Mouse (Mus musculus): ENCODE results near the gene 1520401A03Rik. TPM values are rescaled to one million over a fixed set of nuclear protein-coding genes. Genes with fewer than 3 reads are reported as not detected.

1520401A03Rik gene
- polyA plus RNA-seq, 1 experiment from 2014 or later: 1.6 TPM

DNA sequence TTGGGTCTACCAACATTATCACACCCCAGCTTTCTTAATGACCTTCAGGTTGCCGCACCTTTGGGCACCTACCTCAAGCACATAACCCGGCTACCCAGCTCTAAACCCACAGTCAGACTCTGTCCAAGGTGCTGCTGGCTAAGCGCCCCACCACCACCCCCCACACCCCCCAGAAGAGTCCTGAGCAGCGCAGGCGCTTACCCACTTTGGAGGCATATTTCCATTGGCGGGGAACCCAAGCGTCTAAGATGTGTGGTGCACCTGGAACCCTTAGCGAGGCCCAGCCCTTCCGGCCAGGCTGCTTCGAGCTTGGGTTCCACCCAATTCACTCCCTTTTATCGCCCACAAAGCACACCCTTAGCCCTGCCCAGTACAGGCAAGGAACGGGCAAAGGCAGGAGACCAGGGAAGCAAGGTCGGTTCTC is 18.0 kb upstream of the 1520401A03Rik start, which contains the start of gene Paqr4:
Gene Paqr4 (minus strand): TSS at position 270 of the 424 bp plus-strand sequence.
- Histone ChIP-seq H3K4me3 (ENCODE audit: low read depth, low read length) (peak within 1 kb of the TSS; percentile 72), H3K27me3 (replicated peaks; ENCODE audit: control insufficient read depth, insufficient read depth, low read length) (peaks cover 74% of the 10 kb centered on the region), H3K9me3 (ENCODE audit: control insufficient read depth, low read length) (no peaks in the 10 kb centered on the region), H3K36me3 (ENCODE audit: control insufficient read depth, insufficient read depth, low read length) (no peaks in the 10 kb centered on the region; the same call in 1 of the 2 replicates), H3K4me1 (ENCODE audit: control insufficient read depth, insufficient read depth, low read length) (peaks cover 21% of the 10 kb centered on the region), H3K4me2 (ENCODE audit: low read depth, low read length) (peak within 1 kb of the TSS; percentile 97), H3K9ac (ENCODE audit: low read depth, low read length) (peak within 1 kb of the TSS; percentile 69), H3K27ac (replicated peaks; ENCODE audit: low read depth, low read length) (no peak within 1 kb of the TSS; the same call in 1 of the 2 replicates)
- DNase-seq (ENCODE audit: low spot score): peak; percentile 29
- WGBS: 7% methylated on average over 13 of the region's 13 CpGs
- peak; percentile 12 for ATAC-seq (ENCODE audit: low read depth)

- WGBS: under 1% methylated on average over 26 of the region's 46 CpGs
- peak; percentile 95 for DNase-seq (ENCODE audit: low spot score)
- Histone ChIP-seq H3K27ac (replicated peaks; ENCODE audit: low read depth, low read length) (no peak overlapping the region; the same call in 1 of the 2 replicates), H3K4me1 (ENCODE audit: control insufficient read depth, insufficient read depth, low read length) (peaks cover 16% of the 10 kb centered on the region), H3K4me3 (ENCODE audit: low read depth, low read length) (peak overlapping the region; percentile 72), H3K36me3 (ENCODE audit: control insufficient read depth, insufficient read depth, low read length) (no peaks in the 10 kb centered on the region; the same call in 1 of the 2 replicates), H3K4me2 (ENCODE audit: low read depth, low read length) (peak overlapping the region; percentile 97), H3K9ac (ENCODE audit: low read depth, low read length) (peak overlapping the region; percentile 69), H3K27me3 (replicated peaks; ENCODE audit: control insufficient read depth, insufficient read depth, low read length) (peaks cover 69% of the 10 kb centered on the region), H3K9me3 (ENCODE audit: control insufficient read depth, low read length) (no peaks in the 10 kb centered on the region)
- ATAC-seq (ENCODE audit: low read depth): peak; percentile 88
These were observed 17.6 kb upstream of the 1520401A03Rik start for GRCm38 (mm10) chr17:23740136-23740584.

- Histone ChIP-seq H3K4me1 (ENCODE audit: control insufficient read depth, insufficient read depth, low read length) (peaks cover 14% of the 10 kb centered on the region), H3K27me3 (replicated peaks; ENCODE audit: control insufficient read depth, insufficient read depth, low read length) (peaks cover 62% of the 10 kb centered on the region), H3K4me2 (ENCODE audit: low read depth, low read length) (peak overlapping the region; percentile 97), H3K36me3 (ENCODE audit: control insufficient read depth, insufficient read depth, low read length) (no peaks in the 10 kb centered on the region; the same call in 1 of the 2 replicates), H3K9me3 (ENCODE audit: control insufficient read depth, low read length) (no peaks in the 10 kb centered on the region), H3K4me3 (ENCODE audit: low read depth, low read length) (peak overlapping the region; percentile 72), H3K27ac (replicated peaks; ENCODE audit: low read depth, low read length) (no peak overlapping the region; the same call in 1 of the 2 replicates), H3K9ac (ENCODE audit: low read depth, low read length) (peak overlapping the region; percentile 69)
- WGBS: under 1% methylated on average over 42 of the region's 48 CpGs
- peak; percentile 12 for ATAC-seq (ENCODE audit: low read depth)
- peak; percentile 27 for DNase-seq (ENCODE audit: low spot score)
These were observed 16.9 kb upstream of the 1520401A03Rik start for GRCm38 (mm10) chr17:23739202-23740135.

- H3K27me3 ChIP-seq (replicated peaks; ENCODE audit: control insufficient read depth, insufficient read depth, low read length): peaks cover 56% of the 10 kb centered on the region
- H3K9ac ChIP-seq (ENCODE audit: low read depth, low read length): peak overlapping the region; percentile 69
- no peak for ATAC-seq (ENCODE audit: low read depth)
- H3K4me1 ChIP-seq (ENCODE audit: control insufficient read depth, insufficient read depth, low read length): peaks cover 14% of the 10 kb centered on the region
- 44% methylated on average over 2 of the region's 2 CpGs for WGBS
- no peaks in the 10 kb centered on the region; the same call in 1 of the 2 replicates for H3K36me3 ChIP-seq (ENCODE audit: control insufficient read depth, insufficient read depth, low read length)
- no peak overlapping the region for H3K27ac ChIP-seq (replicated peaks; ENCODE audit: low read depth, low read length)
- H3K4me2 ChIP-seq (ENCODE audit: low read depth, low read length): peak overlapping the region; percentile 97
- no peak for DNase-seq (ENCODE audit: low spot score)
- peak overlapping the region; percentile 72 for H3K4me3 ChIP-seq (ENCODE audit: low read depth, low read length)
- H3K9me3 ChIP-seq (ENCODE audit: control insufficient read depth, low read length): no peaks in the 10 kb centered on the region
These were observed 16.2 kb upstream of the 1520401A03Rik start for GRCm38 (mm10) chr17:23738836-23739201.

- WGBS: 61% methylated on average over 15 of the region's 15 CpGs
- H3K9ac ChIP-seq (ENCODE audit: low read depth, low read length): no peak overlapping the region
- H3K4me2 ChIP-seq (ENCODE audit: low read depth, low read length): 0 out of 2 replicates have a peak overlapping the region, but pooled peaks have one; percentile 97
- H3K27me3 ChIP-seq (replicated peaks; ENCODE audit: control insufficient read depth, insufficient read depth, low read length): peaks cover 45% of the 10 kb centered on the region
- H3K36me3 ChIP-seq (ENCODE audit: control insufficient read depth, insufficient read depth, low read length): no peaks in the 10 kb centered on the region; the same call in 1 of the 2 replicates
- peaks cover 14% of the 10 kb centered on the region for H3K4me1 ChIP-seq (ENCODE audit: control insufficient read depth, insufficient read depth, low read length)
- DNase-seq (ENCODE audit: low spot score): no peak
- ATAC-seq (ENCODE audit: low read depth): no peak
- no peaks in the 10 kb centered on the region for H3K9me3 ChIP-seq (ENCODE audit: control insufficient read depth, low read length)
- H3K27ac ChIP-seq (replicated peaks; ENCODE audit: low read depth, low read length): no peak overlapping the region
- no peak overlapping the region for H3K4me3 ChIP-seq (ENCODE audit: low read depth, low read length)
These were observed 15.2 kb upstream of the 1520401A03Rik start for GRCm38 (mm10) chr17:23737493-23738445.

DNA sequence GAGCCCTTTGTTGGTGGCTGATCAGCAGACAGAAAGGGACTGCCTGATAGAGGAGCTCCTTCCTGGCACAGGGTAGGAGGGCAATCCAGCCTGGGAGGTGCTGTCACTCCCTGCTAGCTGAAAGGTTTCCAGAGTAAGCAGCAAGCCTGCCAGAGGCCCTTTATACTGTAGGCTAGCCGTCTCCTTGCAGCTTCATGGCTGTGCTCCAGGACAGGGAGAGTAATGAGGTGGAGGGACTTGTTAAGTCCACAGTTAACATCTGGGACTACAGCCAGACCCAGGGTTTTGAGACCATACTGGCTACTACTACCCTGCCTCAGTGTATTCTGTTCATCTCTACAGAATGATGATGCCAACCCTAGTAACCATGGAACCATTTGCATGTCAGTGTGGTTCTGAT is 11.8 kb upstream of the 1520401A03Rik start:
- H3K4me3 ChIP-seq (ENCODE audit: low read depth, low read length): no peak overlapping the region
- peaks cover 16% of the 10 kb centered on the region; the same call in 1 of the 2 replicates for H3K27me3 ChIP-seq (replicated peaks; ENCODE audit: control insufficient read depth, insufficient read depth, low read length)
- H3K36me3 ChIP-seq (ENCODE audit: control insufficient read depth, insufficient read depth, low read length): no peaks in the 10 kb centered on the region; the same call in 1 of the 2 replicates
- H3K4me2 ChIP-seq (ENCODE audit: low read depth, low read length): no peak overlapping the region
- WGBS: 50% methylated on average over 1 of the region's 1 CpGs
- no peak for ATAC-seq (ENCODE audit: low read depth)
- no peaks in the 10 kb centered on the region for H3K9me3 ChIP-seq (ENCODE audit: control insufficient read depth, low read length)
- DNase-seq (ENCODE audit: low spot score): peak; percentile 32
- peaks cover 5% of the 10 kb centered on the region; the same call in 1 of the 2 replicates for H3K4me1 ChIP-seq (ENCODE audit: control insufficient read depth, insufficient read depth, low read length)
- H3K9ac ChIP-seq (ENCODE audit: low read depth, low read length): no peak overlapping the region
- no peak overlapping the region for H3K27ac ChIP-seq (replicated peaks; ENCODE audit: low read depth, low read length)

DNA sequence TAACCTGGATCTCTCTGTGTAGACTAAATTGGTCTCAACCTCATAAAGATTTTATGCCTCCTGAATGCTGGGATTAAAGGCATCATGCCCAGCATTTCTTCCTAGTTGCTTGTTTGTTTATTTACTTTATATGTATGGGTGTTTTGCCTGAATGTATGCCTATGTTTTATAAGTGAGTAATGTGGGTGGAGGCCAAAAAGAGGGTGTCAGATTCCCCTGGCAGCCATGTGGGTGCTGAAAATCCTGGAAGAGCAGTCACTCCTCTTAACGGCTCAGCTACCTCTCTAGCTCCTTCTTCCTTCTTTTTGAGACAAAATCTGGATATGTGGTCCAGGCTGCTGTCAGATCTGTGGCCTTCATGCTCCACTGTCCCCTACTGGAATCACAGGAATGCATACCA is 7.9 kb upstream of the 1520401A03Rik start:
- DNase-seq (ENCODE audit: low spot score) (no peak), ATAC-seq (ENCODE audit: low read depth) (no peak)
- Histone ChIP-seq H3K4me3 (ENCODE audit: low read depth, low read length) (no peak overlapping the region), H3K27me3 (replicated peaks; ENCODE audit: control insufficient read depth, insufficient read depth, low read length) (no peaks in the 10 kb centered on the region), H3K27ac (replicated peaks; ENCODE audit: low read depth, low read length) (no peak overlapping the region), H3K4me1 (ENCODE audit: control insufficient read depth, insufficient read depth, low read length) (0 out of 2 replicates have a peak, but pooled peaks cover 8% of the 10 kb centered on the region), H3K9me3 (ENCODE audit: control insufficient read depth, low read length) (no peaks in the 10 kb centered on the region), H3K9ac (ENCODE audit: low read depth, low read length) (no peak overlapping the region), H3K4me2 (ENCODE audit: low read depth, low read length) (no peak overlapping the region), H3K36me3 (ENCODE audit: control insufficient read depth, insufficient read depth, low read length) (no peaks in the 10 kb centered on the region)
- WGBS: 37% methylated on average over 1 of the region's 1 CpGs

DNA sequence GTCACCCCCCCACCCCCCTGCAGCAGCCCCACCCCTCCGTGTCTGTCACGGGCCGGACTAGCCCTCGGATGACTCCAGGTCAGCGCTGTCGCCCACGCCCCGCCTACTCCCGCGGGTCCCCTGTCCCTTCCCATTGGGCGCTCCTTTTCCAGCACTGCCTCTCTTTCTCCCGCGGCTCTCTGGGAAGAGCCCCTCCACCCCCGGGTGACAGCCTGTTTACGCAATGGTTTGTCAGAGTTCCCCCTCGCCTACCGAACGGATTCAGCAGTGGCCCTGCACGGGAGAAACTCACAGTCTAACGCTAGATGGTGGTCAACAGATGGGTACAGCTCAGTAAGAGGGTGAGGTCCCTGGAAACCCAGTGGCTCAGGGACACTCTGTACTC is 4.2 kb upstream of the 1520401A03Rik start:
- peak overlapping the region; percentile 76 for H3K27ac ChIP-seq (replicated peaks; ENCODE audit: low read depth, low read length)
- H3K36me3 ChIP-seq (ENCODE audit: control insufficient read depth, insufficient read depth, low read length): no peaks in the 10 kb centered on the region
- under 1% methylated on average over 17 of the region's 20 CpGs for WGBS
- peak; percentile 86 for ATAC-seq (ENCODE audit: low read depth)
- DNase-seq (ENCODE audit: low spot score): peak; percentile 92
- no peaks in the 10 kb centered on the region for H3K27me3 ChIP-seq (replicated peaks; ENCODE audit: control insufficient read depth, insufficient read depth, low read length)
- peak overlapping the region; percentile 90 for H3K4me3 ChIP-seq (ENCODE audit: low read depth, low read length)
- H3K9me3 ChIP-seq (ENCODE audit: control insufficient read depth, low read length): no peaks in the 10 kb centered on the region
- H3K9ac ChIP-seq (ENCODE audit: low read depth, low read length): peak overlapping the region; percentile 84
- H3K4me1 ChIP-seq (ENCODE audit: control insufficient read depth, insufficient read depth, low read length): 0 out of 2 replicates have a peak, but pooled peaks cover 9% of the 10 kb centered on the region
- peak overlapping the region; percentile 78 for H3K4me2 ChIP-seq (ENCODE audit: low read depth, low read length)
